Mouse (Mus musculus): ENCODE measurements around the gene Lce1k. TPM values are rescaled to one million over a fixed set of nuclear protein-coding genes. Genes with fewer than 3 reads are reported as not detected.

Lce1k gene
- not detected for polyA plus RNA-seq (2015; fragmentation: Illumina TruSeq; extraction: RNeasy Lipid Tissue Mini Kit (QIAGEN cat#74804); ENCODE audit: low read depth, low replicate concordance)

DNA sequence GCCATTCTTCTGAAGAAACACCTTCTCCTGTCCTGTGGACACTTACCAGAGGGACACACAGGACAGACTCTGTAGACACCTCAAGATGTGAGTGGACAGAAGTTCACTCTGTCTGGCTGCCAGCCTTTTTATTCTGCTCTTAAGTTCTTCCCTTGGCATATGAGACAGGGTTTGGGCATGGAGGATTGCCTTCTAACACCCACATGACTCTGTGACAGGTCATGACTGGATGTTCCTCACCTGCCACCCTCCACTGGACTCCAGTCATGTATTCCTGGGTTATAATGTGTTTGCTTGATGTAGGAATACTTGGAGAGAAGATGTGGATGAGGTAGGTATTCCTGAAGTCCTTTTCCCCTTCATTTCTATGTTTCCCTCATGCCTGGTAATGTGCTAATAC lies at the start of gene Lce1k:
Gene Lce1k (minus strand): TSS at position 101 of the 400 bp plus-strand sequence.

DNA sequence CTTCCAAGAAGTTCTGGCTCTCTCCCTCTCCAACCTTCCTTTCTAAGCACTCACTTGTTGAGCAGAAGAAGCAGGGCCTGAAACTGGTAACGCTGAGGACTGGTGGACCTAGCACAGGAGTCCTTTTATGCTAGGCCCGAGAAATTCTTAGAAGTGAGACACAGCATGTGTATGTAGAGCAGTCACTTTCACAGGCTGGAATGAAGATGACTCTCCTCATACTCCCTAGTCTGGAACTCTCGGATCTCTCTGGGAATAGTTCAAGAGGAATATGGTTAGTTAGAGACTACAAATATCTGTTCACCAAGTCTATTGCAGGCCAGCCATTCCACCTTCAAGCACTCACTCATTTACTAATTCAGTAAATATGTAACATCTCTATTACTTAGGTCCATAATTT lies 43.5 kb upstream of the Lce1k start, which contains the start of gene Lce1l:
Gene Lce1l (minus strand): TSS at position 101 of the 400 bp plus-strand sequence.

DNA sequence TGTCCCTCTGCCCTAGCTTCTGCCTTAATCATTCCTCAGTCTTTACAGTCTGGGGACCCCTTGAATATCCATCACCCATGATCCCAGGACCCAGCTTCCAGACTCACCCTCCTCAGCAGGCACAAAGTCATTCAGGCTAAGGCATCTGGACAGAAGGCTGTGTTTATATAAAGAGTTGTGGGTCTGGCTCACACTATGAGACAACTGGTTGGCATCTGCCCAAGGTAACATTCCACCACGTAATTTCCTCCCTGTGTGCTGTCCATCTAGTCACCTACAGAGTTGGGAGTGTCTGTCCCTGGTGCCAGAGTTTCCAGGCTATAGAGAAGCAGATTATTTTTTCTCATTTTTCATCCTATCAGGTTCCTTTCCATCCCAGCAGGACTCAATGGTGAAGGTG lies 19.4 kb upstream of the Lce1k start, which contains the start of gene Kprp:
Gene Kprp (minus strand): TSS at position 140 of the 400 bp plus-strand sequence.

DNA sequence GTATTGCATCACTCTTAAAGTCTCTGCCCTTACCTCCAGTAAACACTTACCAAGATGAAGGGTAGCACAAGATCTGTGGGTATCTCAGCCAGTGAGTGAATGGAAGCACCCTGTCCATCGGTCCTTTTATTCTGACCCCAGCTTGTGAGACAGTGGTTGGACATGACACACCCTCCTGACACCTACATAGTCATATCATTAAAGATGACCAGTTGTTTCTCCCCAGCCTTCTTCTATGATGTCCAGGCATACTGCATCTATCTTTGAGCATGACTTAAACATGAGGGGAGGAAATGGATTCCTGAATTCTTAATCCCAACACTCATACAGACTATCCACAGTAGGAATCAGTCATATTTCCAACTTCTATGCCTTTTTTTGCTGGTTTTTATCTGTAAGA lies 17.3 kb downstream of the Lce1k start, which contains the start of gene Lce1j:
Gene Lce1j (minus strand): TSS at position 101 of the 400 bp plus-strand sequence.

DNA sequence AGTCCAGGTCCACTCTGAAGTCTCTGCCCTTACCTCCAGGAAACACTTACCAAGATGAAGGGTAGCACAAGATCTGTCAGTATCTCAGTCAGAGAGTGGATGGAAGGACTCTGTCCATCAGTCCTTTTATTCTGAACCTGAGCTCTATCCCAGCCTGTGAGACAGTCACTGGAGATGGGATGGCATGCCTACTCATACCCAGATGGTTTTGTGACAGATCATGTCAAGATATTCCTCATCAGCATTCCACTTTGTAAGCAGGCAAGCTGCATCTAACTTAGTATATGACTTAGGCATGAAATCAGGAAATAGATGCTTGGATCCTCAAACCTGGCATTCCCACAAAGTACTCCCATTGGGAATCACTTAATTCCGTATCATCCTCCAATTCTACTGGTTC lies 28.9 kb downstream of the Lce1k start, which contains the start of gene Lce1i:
Gene Lce1i (minus strand): TSS at position 101 of the 400 bp plus-strand sequence.

DNA sequence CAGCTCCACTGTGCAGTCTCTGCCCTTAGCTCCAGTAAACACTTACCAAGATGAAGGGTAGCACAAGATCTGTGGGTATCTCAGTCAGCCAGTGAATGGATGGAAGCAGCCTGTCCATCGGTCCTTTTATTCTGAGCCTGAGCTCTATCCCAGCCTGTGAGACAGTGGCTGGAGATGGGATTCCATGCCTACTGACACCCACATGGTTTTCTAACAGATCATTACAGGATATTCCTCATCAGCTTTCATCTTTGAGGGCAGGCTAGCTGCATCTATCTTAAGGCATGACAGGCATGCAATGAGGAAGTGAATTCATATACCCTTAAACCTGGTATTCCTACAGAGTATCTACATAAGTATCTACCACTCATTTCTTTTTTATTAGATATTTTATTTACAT lies 42.7 kb downstream of the Lce1k start, which contains the start of gene Lce1h:
Gene Lce1h (minus strand): TSS at position 101 of the 400 bp plus-strand sequence.

Other genes with a start within 250 kb of the Lce1k start
- gene Ivl, start 234.2 kb downstream of the Lce1k start, polyA plus RNA-seq (2015; fragmentation: Illumina TruSeq; extraction: RNeasy Lipid Tissue Mini Kit (QIAGEN cat#74804); ENCODE audit: low read depth, low replicate concordance) = not detected
- not detected for gene Smcp, start 218.9 kb downstream of the Lce1k start, polyA plus RNA-seq (2015; fragmentation: Illumina TruSeq; extraction: RNeasy Lipid Tissue Mini Kit (QIAGEN cat#74804); ENCODE audit: low read depth, low replicate concordance)
- not detected for gene 2210017I01Rik, start 200.4 kb downstream of the Lce1k start, polyA plus RNA-seq (2015; fragmentation: Illumina TruSeq; extraction: RNeasy Lipid Tissue Mini Kit (QIAGEN cat#74804); ENCODE audit: low read depth, low replicate concordance)
- not detected for gene Lce6a, start 186.2 kb downstream of the Lce1k start, polyA plus RNA-seq (2015; fragmentation: Illumina TruSeq; extraction: RNeasy Lipid Tissue Mini Kit (QIAGEN cat#74804); ENCODE audit: low read depth, low replicate concordance)
- gene Lce1a1, start 159.6 kb downstream of the Lce1k start, polyA plus RNA-seq (2015; fragmentation: Illumina TruSeq; extraction: RNeasy Lipid Tissue Mini Kit (QIAGEN cat#74804); ENCODE audit: low read depth, low replicate concordance) = not detected
- not detected for gene Lce1b, start 151.0 kb downstream of the Lce1k start, polyA plus RNA-seq (2015; fragmentation: Illumina TruSeq; extraction: RNeasy Lipid Tissue Mini Kit (QIAGEN cat#74804); ENCODE audit: low read depth, low replicate concordance)
- not detected for gene Lce1a2, start 137.6 kb downstream of the Lce1k start, polyA plus RNA-seq (2015; fragmentation: Illumina TruSeq; extraction: RNeasy Lipid Tissue Mini Kit (QIAGEN cat#74804); ENCODE audit: low read depth, low replicate concordance)
- not detected for gene Lce1c, start 128.6 kb downstream of the Lce1k start, polyA plus RNA-seq (2015; fragmentation: Illumina TruSeq; extraction: RNeasy Lipid Tissue Mini Kit (QIAGEN cat#74804); ENCODE audit: low read depth, low replicate concordance)
- gene Lce1d, start 120.7 kb downstream of the Lce1k start, polyA plus RNA-seq (2015; fragmentation: Illumina TruSeq; extraction: RNeasy Lipid Tissue Mini Kit (QIAGEN cat#74804); ENCODE audit: low read depth, low replicate concordance) = not detected
- gene Lce1e, start 98.8 kb downstream of the Lce1k start, polyA plus RNA-seq (2015; fragmentation: Illumina TruSeq; extraction: RNeasy Lipid Tissue Mini Kit (QIAGEN cat#74804); ENCODE audit: low read depth, low replicate concordance) = not detected
- not detected for gene Lce1f, start 87.5 kb downstream of the Lce1k start, polyA plus RNA-seq (2015; fragmentation: Illumina TruSeq; extraction: RNeasy Lipid Tissue Mini Kit (QIAGEN cat#74804); ENCODE audit: low read depth, low replicate concordance)
- not detected for gene Gm38119, start 68.8 kb downstream of the Lce1k start, polyA plus RNA-seq (2015; fragmentation: Illumina TruSeq; extraction: RNeasy Lipid Tissue Mini Kit (QIAGEN cat#74804); ENCODE audit: low read depth, low replicate concordance)
- gene Lce1g, start 55.6 kb downstream of the Lce1k start, polyA plus RNA-seq (2015; fragmentation: Illumina TruSeq; extraction: RNeasy Lipid Tissue Mini Kit (QIAGEN cat#74804); ENCODE audit: low read depth, low replicate concordance) = not detected
- not detected for gene Lce1h, start 42.8 kb downstream of the Lce1k start, polyA plus RNA-seq (2015; fragmentation: Illumina TruSeq; extraction: RNeasy Lipid Tissue Mini Kit (QIAGEN cat#74804); ENCODE audit: low read depth, low replicate concordance)
- gene Lce1i, start 29.0 kb downstream of the Lce1k start, polyA plus RNA-seq (2015; fragmentation: Illumina TruSeq; extraction: RNeasy Lipid Tissue Mini Kit (QIAGEN cat#74804); ENCODE audit: low read depth, low replicate concordance) = not detected
- gene Lce1j, start 17.4 kb downstream of the Lce1k start, polyA plus RNA-seq (2015; fragmentation: Illumina TruSeq; extraction: RNeasy Lipid Tissue Mini Kit (QIAGEN cat#74804); ENCODE audit: low read depth, low replicate concordance) = not detected
- not detected for gene Kprp, start 19.4 kb upstream of the Lce1k start, polyA plus RNA-seq (2015; fragmentation: Illumina TruSeq; extraction: RNeasy Lipid Tissue Mini Kit (QIAGEN cat#74804); ENCODE audit: low read depth, low replicate concordance)
- not detected for gene Lce1l, start 43.4 kb upstream of the Lce1k start, polyA plus RNA-seq (2015; fragmentation: Illumina TruSeq; extraction: RNeasy Lipid Tissue Mini Kit (QIAGEN cat#74804); ENCODE audit: low read depth, low replicate concordance)
- gene 2310050C09Rik, start 62.3 kb upstream of the Lce1k start, polyA plus RNA-seq (2015; fragmentation: Illumina TruSeq; extraction: RNeasy Lipid Tissue Mini Kit (QIAGEN cat#74804); ENCODE audit: low read depth, low replicate concordance) = not detected
- gene Lce3a, start 118.3 kb upstream of the Lce1k start, polyA plus RNA-seq (2015; fragmentation: Illumina TruSeq; extraction: RNeasy Lipid Tissue Mini Kit (QIAGEN cat#74804); ENCODE audit: low read depth, low replicate concordance) = not detected
- gene Lce3b, start 125.1 kb upstream of the Lce1k start, polyA plus RNA-seq (2015; fragmentation: Illumina TruSeq; extraction: RNeasy Lipid Tissue Mini Kit (QIAGEN cat#74804); ENCODE audit: low read depth, low replicate concordance) = not detected
- gene Lce3c, start 136.6 kb upstream of the Lce1k start, polyA plus RNA-seq (2015; fragmentation: Illumina TruSeq; extraction: RNeasy Lipid Tissue Mini Kit (QIAGEN cat#74804); ENCODE audit: low read depth, low replicate concordance) = not detected
- not detected for gene Lce3d, start 149.5 kb upstream of the Lce1k start, polyA plus RNA-seq (2015; fragmentation: Illumina TruSeq; extraction: RNeasy Lipid Tissue Mini Kit (QIAGEN cat#74804); ENCODE audit: low read depth, low replicate concordance)
- gene Lce3e, start 159.2 kb upstream of the Lce1k start, polyA plus RNA-seq (2015; fragmentation: Illumina TruSeq; extraction: RNeasy Lipid Tissue Mini Kit (QIAGEN cat#74804); ENCODE audit: low read depth, low replicate concordance) = not detected
- gene Lce3f, start 184.3 kb upstream of the Lce1k start, polyA plus RNA-seq (2015; fragmentation: Illumina TruSeq; extraction: RNeasy Lipid Tissue Mini Kit (QIAGEN cat#74804); ENCODE audit: low read depth, low replicate concordance) = not detected
- gene Crct1, start 207.8 kb upstream of the Lce1k start, polyA plus RNA-seq (2015; fragmentation: Illumina TruSeq; extraction: RNeasy Lipid Tissue Mini Kit (QIAGEN cat#74804); ENCODE audit: low read depth, low replicate concordance) = not detected
- gene Lce1m, start 211.2 kb upstream of the Lce1k start, polyA plus RNA-seq (2015; fragmentation: Illumina TruSeq; extraction: RNeasy Lipid Tissue Mini Kit (QIAGEN cat#74804); ENCODE audit: low read depth, low replicate concordance) = not detected

All from brain, adult 10 weeks (tissue).